Mouse (Mus musculus) lung, adult 2 months (tissue): Measurements from ENCODE around the gene Syt6. TPM values are rescaled to one million over a fixed set of nuclear protein-coding genes. Genes with fewer than 3 reads are reported as not detected.

Experiments
- DNase-seq: peaks from one replicate; pipeline ENCODE4 v3.0.0; 2022
- H3K4me1 ChIP-seq: fragments of 200-500 bp; 2 replicates; pipeline ENCODE4 v1.6.1; 2011; ENCODE audit warnings: low read length; ENCODE audit not compliant: control insufficient read depth, insufficient read depth
- H3K4me3 ChIP-seq: fragments of 200-500 bp; replicated peaks from 2 replicates; pipeline ENCODE3; 2011; ENCODE audit warnings: low read depth, mild to moderate bottlenecking, control low read depth, low read length; ENCODE audit errors: extremely low read depth
- CTCF ChIP-seq: fragments of 200-500 bp; IDR thresholded peaks from 2 replicates; pipeline ENCODE4 v1.5.1; 2011; ENCODE audit warnings: mild to moderate bottlenecking, low read length, control low read depth; ENCODE audit not compliant: insufficient read depth
- POLR2A ChIP-seq: fragments of 200-500 bp; IDR thresholded peaks from 2 replicates; pipeline ENCODE4 v1.6.1; 2011; ENCODE audit warnings: low read depth, mild to moderate bottlenecking, control low read depth, low read length, borderline replicate concordance; ENCODE audit errors: extremely low read depth
- WGBS: fragments of 180-500 bp; shearing (Covaris S2); methylation state at CpG from one replicate; pipeline ENCODE4 v1.1.7; 2018; 5-methylcytosine and 5-hydroxymethylcytosine counted together
- polyA plus RNA-seq: library from polyadenylated mRNA; depleted of rRNA; stranded (reverse); fragments of >200 nt; gene quantifications from 2 replicates; pipeline ENCODE4 v1.2.3, GENCODE M21; 2012; rRNA removed

The Syt6 gene
- polyA plus RNA-seq, 1 experiment: 0.63 TPM

DNA sequence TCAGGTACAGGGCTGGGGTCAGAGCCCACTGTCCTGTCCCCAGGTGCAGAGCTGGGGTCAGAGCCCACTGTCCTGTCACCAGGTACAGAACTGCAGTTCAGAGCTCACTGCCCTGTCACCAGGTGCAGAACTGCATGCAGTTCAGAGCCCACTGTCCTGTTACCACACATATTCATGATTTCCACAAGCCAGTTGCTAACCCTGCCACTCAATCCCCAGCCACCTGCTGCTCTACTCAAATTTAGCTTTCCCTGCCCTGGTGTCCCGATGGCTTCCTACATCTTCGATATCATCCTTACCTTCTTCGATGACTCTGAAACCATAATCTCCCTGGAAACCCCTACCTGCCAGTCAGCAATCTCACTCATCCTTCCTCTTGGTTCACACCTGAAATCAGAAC is 88.4 kb downstream of the Syt6 start:
- WGBS: 94% methylated on average over 3 of the region's 3 CpGs
- H3K4me3 ChIP-seq: no peak overlapping the region
- TF ChIP-seq CTCF: no peak
- TF ChIP-seq POLR2A: no peak
- no peak for DNase-seq
- no peaks in the 10 kb centered on the region for H3K4me1 ChIP-seq

DNA sequence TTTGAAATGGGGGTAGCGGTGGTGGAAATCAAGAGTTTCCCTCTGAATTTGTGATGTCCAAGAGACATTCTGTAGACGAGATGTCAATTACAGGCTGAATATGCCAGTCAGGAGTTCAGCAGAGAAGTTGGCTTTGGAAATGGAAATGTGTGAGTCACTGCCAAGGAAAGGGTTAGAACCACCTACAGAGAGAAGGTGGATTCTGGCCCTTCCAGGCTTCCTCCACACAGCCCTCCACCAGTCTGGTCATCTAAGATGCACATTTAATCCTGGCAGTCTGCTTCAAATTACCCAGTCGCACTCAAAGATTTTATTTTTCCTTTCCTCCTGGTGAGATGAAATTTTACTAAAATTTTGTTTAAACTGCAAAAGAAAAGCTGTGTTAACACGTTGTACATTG is 97.1 kb downstream of the Syt6 start:
- H3K4me1 ChIP-seq: no peaks in the 10 kb centered on the region
- DNase-seq: no peak
- H3K4me3 ChIP-seq: no peak overlapping the region
- 76% methylated on average over 4 of the region's 4 CpGs for WGBS
- no peak for TF ChIP-seq POLR2A
- TF ChIP-seq CTCF: no peak

GRCm38 (mm10) chr3:103672716-103673115 is 97.7 kb downstream of the Syt6 start:
- no peaks in the 10 kb centered on the region for H3K4me1 ChIP-seq
- H3K4me3 ChIP-seq: no peak overlapping the region
- no peak for TF ChIP-seq CTCF
- no peak for TF ChIP-seq POLR2A
- no peak for DNase-seq
- WGBS: 24% methylated on average over 7 of the region's 7 CpGs

GRCm38 (mm10) chr3:103678811-103679210 is 103.8 kb downstream of the Syt6 start:
- H3K4me3 ChIP-seq: no peak overlapping the region
- DNase-seq: no peak
- H3K4me1 ChIP-seq: no peaks in the 10 kb centered on the region
- WGBS: 44% methylated on average over 6 of the region's 6 CpGs
- no peak for TF ChIP-seq CTCF
- no peak for TF ChIP-seq POLR2A

- 57% methylated on average over 4 of the region's 4 CpGs for WGBS
- no peak for TF ChIP-seq CTCF
- TF ChIP-seq POLR2A: no peak
- Histone ChIP-seq H3K4me1 (no peaks in the 10 kb centered on the region), H3K4me3 (no peak overlapping the region)
- no peak for DNase-seq
These were observed 107.4 kb downstream of the Syt6 start for GRCm38 (mm10) chr3:103682473-103682872.

DNA sequence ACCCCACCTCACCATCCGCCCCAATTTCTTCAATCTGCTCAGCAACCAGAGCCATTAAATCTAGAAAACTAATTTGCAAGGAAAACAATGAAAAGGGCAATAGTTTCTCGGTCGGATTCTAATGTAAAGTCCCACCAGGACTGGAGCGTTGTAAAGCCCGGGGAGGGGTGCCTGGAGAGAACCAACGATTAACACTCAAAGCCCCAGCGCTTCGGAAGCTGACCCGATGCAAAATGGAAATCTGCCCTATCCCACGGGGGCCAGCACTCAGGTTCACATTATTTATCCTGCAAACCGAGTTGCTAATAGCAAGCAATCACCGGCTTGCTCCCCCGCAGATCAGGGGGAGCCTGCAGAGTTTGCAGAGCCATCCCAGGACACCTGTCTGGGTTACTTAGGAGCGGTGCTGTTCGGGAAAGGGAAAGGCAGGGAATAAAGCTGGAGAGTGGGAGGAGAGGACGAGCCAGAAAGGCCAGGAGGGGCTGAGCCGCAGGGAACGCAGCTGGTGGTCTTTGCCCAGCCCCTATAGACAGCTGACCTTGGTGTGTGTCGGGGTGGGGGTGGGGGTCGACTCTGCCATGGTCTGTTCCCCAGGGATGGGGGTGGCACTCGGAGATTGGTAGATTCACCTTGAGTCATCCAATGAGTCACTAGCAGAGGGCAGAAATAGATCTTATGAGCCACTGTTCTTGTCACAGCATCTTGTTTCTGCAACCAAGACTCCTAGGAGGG is 108.4 kb downstream of the Syt6 start:
- H3K4me1 ChIP-seq: no peaks in the 10 kb centered on the region
- H3K4me3 ChIP-seq: no peak overlapping the region
- TF ChIP-seq CTCF (no peak), POLR2A (no peak)
- WGBS: 19% methylated on average over 21 of the region's 21 CpGs
- DNase-seq: no peak

- no peak for TF ChIP-seq CTCF
- WGBS: 41% methylated on average over 5 of the region's 5 CpGs
- no peak overlapping the region for H3K4me3 ChIP-seq
These were observed 108.9 kb downstream of the Syt6 start for GRCm38 (mm10) chr3:103683966-103684319.

GRCm38 (mm10) chr3:103689043-103689442 is 114.0 kb downstream of the Syt6 start:
- 50% methylated on average over 1 of the region's 1 CpGs for WGBS
- Histone ChIP-seq H3K4me3 (no peak overlapping the region), H3K4me1 (no peaks in the 10 kb centered on the region)
- TF ChIP-seq CTCF (no peak), POLR2A (no peak)
- DNase-seq: no peak

More at GRCm38 (mm10) chr3:103683966-103684319, 108.9 kb downstream of the Syt6 start:
- no peak for DNase-seq
- no peaks in the 10 kb centered on the region for H3K4me1 ChIP-seq

DNA sequence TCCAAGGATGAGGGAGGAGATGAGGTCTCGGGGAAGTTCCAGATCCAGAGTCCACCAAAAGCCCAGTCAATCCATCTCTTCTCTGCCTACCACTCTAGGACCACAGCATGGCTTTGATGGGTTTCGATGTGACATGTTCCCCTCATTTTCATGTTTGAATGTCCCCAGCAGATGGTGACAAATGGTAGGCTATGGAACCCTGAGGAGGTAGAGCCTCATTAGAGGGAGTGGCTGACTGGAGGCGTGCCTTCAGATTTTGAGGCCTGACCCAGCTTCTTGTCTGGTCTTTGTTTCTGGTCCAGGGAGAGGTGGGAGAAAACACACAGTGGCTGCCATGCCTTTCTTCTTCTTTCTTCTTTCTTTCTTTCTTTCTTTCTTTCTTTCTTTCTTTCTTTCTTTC is 115.5 kb downstream of the Syt6 start:
- TF ChIP-seq POLR2A (no peak), CTCF (peak; percentile 32; the same call in 1 of the 2 replicates)
- DNase-seq: no peak
- Histone ChIP-seq H3K4me3 (no peak overlapping the region), H3K4me1 (no peaks in the 10 kb centered on the region)
- whole genome bisulfite sequencing: 66% methylated on average over 3 of the region's 3 CpGs

Other genes starting within 250 kb of the Syt6 start
- gene Atg4a-ps, start 70.8 kb downstream of the Syt6 start, polyA plus RNA-seq: not detected in 2 replicates
- gene Olfml3, start 162.8 kb downstream of the Syt6 start, polyA plus RNA-seq: 56.3 and 80.9 TPM in 2 replicates
- not detected in 2 replicates for gene Gm10964, start 164.1 kb downstream of the Syt6 start, polyA plus RNA-seq
- 105 and 143 TPM in 2 replicates for gene Hipk1, start 216.3 kb downstream of the Syt6 start, polyA plus RNA-seq
- gene Dclre1b, start 234.2 kb downstream of the Syt6 start, polyA plus RNA-seq: 13.5 and 14.0 TPM in 2 replicates
- gene Ap4b1, start 234.3 kb downstream of the Syt6 start, polyA plus RNA-seq: 8.2 and 12.1 TPM in 2 replicates
- 0.14 TPM in 1 of 2 replicates, not detected in the other for gene Gm43064, start 234.3 kb downstream of the Syt6 start, polyA plus RNA-seq